Mouse (Mus musculus) cortical plate, adult 2 months (tissue): ENCODE measurements at regions not wholly inside any gene's neighbourhood (a gene's known extent, or its start where the extent isn't known, plus 50 kb on each side); places are given as distances from the start of the nearest gene placed in this dataset.

Experiments
- CTCF ChIP-seq: fragments of 200-500 bp; IDR thresholded peaks from 2 replicates; pipeline ENCODE4 v1.5.1; 2011; ENCODE audit warnings: mild to moderate bottlenecking, control low read depth, low read length; ENCODE audit not compliant: insufficient read depth; ENCODE audit errors: extremely low read depth
- POLR2A ChIP-seq: fragments of 200-500 bp; IDR thresholded peaks from 2 replicates; pipeline ENCODE4 v1.6.1; 2011; ENCODE audit warnings: mild to moderate bottlenecking, low read length, control low read depth; ENCODE audit not compliant: insufficient read depth; ENCODE audit errors: extremely low read depth

GRCm38 (mm10) chr10:97313407-97313901 lies 166.0 kb upstream of the Dcn start:
- TF ChIP-seq POLR2A (peak; percentile 42; the same call in 1 of the 2 replicates), CTCF (no peak)
